In the genomic region with DNA sequence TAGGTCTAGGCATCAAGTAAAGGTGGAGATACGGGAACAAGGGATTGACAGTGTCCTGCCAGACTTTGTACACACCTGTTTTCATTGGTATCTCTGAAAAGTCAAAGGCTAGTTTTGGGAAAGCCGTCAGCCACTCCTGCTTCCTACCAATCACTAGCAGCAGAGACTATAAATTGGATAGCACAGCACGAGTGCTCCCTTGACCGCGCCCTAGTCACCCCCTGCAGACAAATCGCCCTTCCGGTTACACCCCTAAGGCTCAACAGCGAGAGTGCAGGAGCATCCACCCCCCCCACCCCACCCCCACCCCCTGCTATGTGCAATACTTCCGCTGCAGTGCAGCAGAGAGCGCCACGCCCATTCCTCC, we compare ENCODE assay signal across 8 mouse cellular contexts. TPM values are rescaled to one million over a fixed set of nuclear protein-coding genes. Genes with fewer than 3 reads are reported as not detected.
A peak's percentile ranks its signal among the peaks of the same experiment; 100 is the strongest.
DNase-seq lines count a peak whose midpoint lies in the region; ATAC-seq and TF ChIP-seq lines count a peak whose summit lies in the region.

No protein-coding gene starts in this region.

- peak overlapping the region; percentile 99 for H3K27ac ChIP-seq in gastrocnemius, adult 2 months
- peak overlapping the region; percentile 79 for H3K27ac ChIP-seq in testis, adult 2 months (ENCODE audit: control insufficient read depth, insufficient read depth, low read depth, low read length)
- H3K27ac ChIP-seq in liver, embryonic 13.5 days, result peak overlapping the region; percentile 99

- intact Hi-C loops in gastrocnemius, adult 2 months (cut with DNase I), result loop anchor here (2.0 kb wide), 2 partner anchors 27 to 57 kb away; a partner anchor contains a TSS

- peak overlapping the region; percentile 76 for H3K9ac ChIP-seq in liver, embryonic 13.5 days

- under 1% methylated on average over 11 of the region's 11 CpGs for WGBS in liver, embryonic 13.5 days (ENCODE audit: insufficient replicate concordance)

- DNase-seq in gastrocnemius, adult 2 months, result no peak
- DNase-seq in gastrocnemius, adult 18-20 months (ENCODE audit: low spot score), result no peak
- DNase-seq in testis, postnatal 14 days (ENCODE audit: low spot score), result no peak
- no peak for DNase-seq in liver, embryonic 13.5 days
- no peak for DNase-seq in retina, embryonic 14.5 days (ENCODE audit: low spot score)
- no peak for DNase-seq in right cerebral cortex, postnatal 10 days (ENCODE audit: low spot score in 2 of 2)
- DNase-seq in urinary bladder, adult 18-20 months (ENCODE audit: low spot score in 2 of 2), result no peak

- no peak for TF ChIP-seq CTCF in gastrocnemius, adult 2 months (IDR thresholded peaks at IDR 0.05)
- TF ChIP-seq CTCF in testis, adult 2 months (IDR thresholded peaks at IDR 0.05; ENCODE audit: control insufficient read depth, insufficient read depth, insufficient replicate concordance, low read depth, low read length), result no peak

- H3K36me3 ChIP-seq in testis, adult 2 months (ENCODE audit: control insufficient read depth, insufficient read depth, low read length), result no peaks in the 10 kb centered on the region
- no peaks in the 10 kb centered on the region for H3K36me3 ChIP-seq in liver, embryonic 13.5 days

- no peak; the same call in 1 of the 2 replicates for TF ChIP-seq POLR2A in testis, adult 2 months (IDR thresholded peaks at IDR 0.05; ENCODE audit: control insufficient read depth, low read depth, low read length)

- peaks cover 19% of the 10 kb centered on the region for H3K4me1 ChIP-seq in testis, adult 2 months (ENCODE audit: control insufficient read depth, insufficient read depth, low read length)
- H3K4me1 ChIP-seq in liver, embryonic 13.5 days (replicated peaks), result peaks cover 66% of the 10 kb centered on the region

- H3K4me2 ChIP-seq in liver, embryonic 13.5 days, result peak overlapping the region; percentile 99

- H3K4me3 ChIP-seq in gastrocnemius, adult 2 months, result peak overlapping the region; percentile 90
- H3K4me3 ChIP-seq in testis, adult 2 months (ENCODE audit: control insufficient read depth, low read depth, low read length), result peak overlapping the region; percentile 74
- H3K4me3 ChIP-seq in liver, embryonic 13.5 days (replicated peaks), result peak overlapping the region; percentile 70

- H3K9me3 ChIP-seq in liver, embryonic 13.5 days (replicated peaks), result no peaks in the 10 kb centered on the region

- ATAC-seq in liver, embryonic 13.5 days (ENCODE audit: low read depth), result peak; percentile 75

- H3K27me3 ChIP-seq in testis, adult 2 months (ENCODE audit: control insufficient read depth, insufficient read depth, low read length), result no peaks in the 10 kb centered on the region; the same call in 1 of the 2 replicates
- H3K27me3 ChIP-seq in liver, embryonic 13.5 days, result 0 out of 2 replicates have a peak, but pooled peaks cover 2% of the 10 kb centered on the region

RNA-seq across cellular contexts. Expression of a gene that starts 12.2 kb away (rescaled TPM):
- total RNA-seq in gastrocnemius, adult 2 months (2021), result under 1 TPM; 0.22 to 0.59 TPM
- under 1 TPM; 0.57 to 0.95 TPM for total RNA-seq in gastrocnemius, adult 18-20 months (2021)
- polyA plus RNA-seq in testis, adult 2 months (2012; rRNA removed), result 0.62 and 0.63 TPM in 2 replicates
- 1.8 TPM in 2 replicates for polyA plus RNA-seq in liver, embryonic 13.5 days (2015; fragmentation: Nextera tagmentation; extraction: Ambion mirVana)

RNA-seq across cellular contexts. Expression of a gene that starts 17.8 kb away (rescaled TPM):
- not detected for total RNA-seq in gastrocnemius, adult 2 months (2021)
- total RNA-seq in gastrocnemius, adult 18-20 months (2021), result not detected
- 0.79 and 1.0 TPM in 2 replicates for polyA plus RNA-seq in testis, adult 2 months (2012; rRNA removed)
- not detected in 2 replicates for polyA plus RNA-seq in liver, embryonic 13.5 days (2015; fragmentation: Nextera tagmentation; extraction: Ambion mirVana)

RNA-seq across cellular contexts. Expression of a gene that starts 27.7 kb away (rescaled TPM):
- 100 to 1,000 TPM; 289 to 303 TPM for total RNA-seq in gastrocnemius, adult 2 months (2021)
- 100 to 1,000 TPM; 288 to 326 TPM for total RNA-seq in gastrocnemius, adult 18-20 months (2021)
- polyA plus RNA-seq in testis, adult 2 months (2012; rRNA removed), result 13.3 and 17.8 TPM in 2 replicates
- polyA plus RNA-seq in liver, embryonic 13.5 days (2015; fragmentation: Nextera tagmentation; extraction: Ambion mirVana), result 80.8 and 100 TPM in 2 replicates

RNA-seq across cellular contexts. Expression of a gene that starts 32.5 kb away (rescaled TPM):
- 1 to 10 TPM; 6.5 to 8.2 TPM for total RNA-seq in gastrocnemius, adult 2 months (2021)
- total RNA-seq in gastrocnemius, adult 18-20 months (2021), result 1 to 10 TPM; 7.4 to 7.6 TPM
- 29.1 and 34.8 TPM in 2 replicates for polyA plus RNA-seq in testis, adult 2 months (2012; rRNA removed)
- 6.7 and 7.0 TPM in 2 replicates for polyA plus RNA-seq in liver, embryonic 13.5 days (2015; fragmentation: Nextera tagmentation; extraction: Ambion mirVana)
